Mouse (Mus musculus): Measurements from ENCODE around the gene Wdfy4.

Gene Wdfy4

DNA sequence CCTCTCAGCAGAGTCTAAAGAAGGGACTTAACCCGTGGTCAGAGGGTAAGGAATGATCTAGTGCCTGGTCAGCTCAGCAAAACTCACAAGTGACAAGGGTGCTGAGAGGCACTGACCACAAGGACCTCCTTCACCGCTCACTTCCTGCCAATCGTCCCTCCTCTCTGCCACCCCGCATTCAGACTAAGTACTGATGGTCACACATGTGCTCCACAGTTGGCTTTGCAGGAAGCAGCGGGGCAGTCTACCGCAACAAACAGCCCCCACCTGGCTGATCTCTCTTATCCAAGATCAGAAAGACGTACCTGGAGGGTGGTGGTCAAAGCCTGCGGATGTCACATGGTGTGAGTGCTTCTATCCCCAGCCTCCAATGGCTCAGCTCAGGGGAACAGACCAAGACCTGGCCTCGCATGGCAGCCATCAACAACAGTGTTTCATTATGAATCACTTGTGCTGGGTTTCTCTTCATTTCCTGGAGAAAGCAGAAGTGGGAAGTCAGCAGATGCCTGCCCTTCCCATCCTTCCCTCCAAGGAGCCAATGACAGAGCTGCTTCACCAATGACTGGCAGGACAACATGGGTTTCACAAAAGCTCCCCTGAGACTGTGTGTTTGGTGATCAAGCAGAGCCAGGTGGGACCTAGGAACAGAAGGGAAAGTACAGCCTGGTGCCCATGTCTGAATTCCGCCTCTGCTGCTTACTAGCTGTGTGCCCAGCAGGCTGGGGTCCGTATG, at the start of gene Wdfy4:
TSS of gene Wdfy4 (minus strand) at position 441 of the 733 bp plus-strand sequence.
- no peak for DNase-seq

DNA sequence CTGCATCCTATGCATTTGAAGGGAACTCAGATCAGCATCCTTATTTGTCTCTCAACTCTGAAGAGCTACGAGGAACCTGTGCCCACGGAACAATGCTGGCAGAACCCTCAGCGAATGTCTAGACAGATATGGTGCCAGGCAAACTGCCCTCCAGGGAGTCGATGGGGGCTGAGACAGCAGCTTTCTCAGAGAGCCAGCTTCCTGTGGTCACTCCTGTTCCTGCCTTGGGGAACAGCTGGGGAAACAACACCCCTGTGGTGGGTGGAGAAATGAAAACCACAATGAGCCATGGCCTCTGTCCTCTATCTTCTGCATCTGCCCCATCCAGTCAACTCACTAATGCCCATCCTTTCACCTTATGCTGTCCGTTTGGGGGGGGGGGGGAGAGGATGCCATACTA, 46.7 kb upstream of the Wdfy4 start:
- DNase-seq: no peak

DNA sequence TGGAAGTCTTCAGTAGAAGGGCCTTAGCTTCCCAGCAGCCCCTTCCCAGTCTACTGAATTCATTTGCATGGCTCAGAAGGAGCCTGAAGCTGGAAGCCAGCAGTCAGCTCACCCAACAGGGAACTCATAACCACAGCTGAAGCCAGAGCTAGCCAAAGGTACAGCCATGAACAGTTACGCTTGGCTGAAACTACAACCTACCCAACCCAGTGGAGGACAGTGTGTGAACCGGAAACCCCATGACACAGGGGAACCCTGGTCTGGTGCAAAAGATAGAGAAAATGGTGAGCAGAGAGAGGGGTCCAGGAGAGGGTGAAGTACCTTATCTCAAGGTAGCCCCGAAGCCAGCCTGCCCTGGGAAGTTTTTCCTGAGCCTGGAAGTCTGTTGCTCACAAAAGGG, 46.0 kb upstream of the Wdfy4 start:
- DNase-seq: no peak

DNA sequence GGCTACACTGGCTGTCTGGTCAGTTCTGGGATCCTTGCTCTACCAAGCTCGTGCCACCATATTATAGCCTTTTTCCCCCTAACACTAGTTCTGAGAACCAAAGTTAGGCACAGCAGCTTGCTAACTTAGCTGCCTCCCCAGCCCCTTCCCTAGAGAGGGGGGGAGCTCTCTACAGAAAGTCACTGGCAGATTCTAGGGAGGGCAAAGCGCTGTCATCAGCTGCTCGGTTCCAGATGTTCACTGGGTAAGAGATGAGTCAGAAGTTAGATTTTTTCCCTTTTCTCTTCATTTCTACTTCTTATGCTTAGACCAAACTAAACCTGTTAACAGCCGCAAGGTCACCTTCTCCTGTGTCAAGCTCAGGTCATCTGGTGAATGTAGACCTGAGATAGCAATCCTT, 45.4 kb upstream of the Wdfy4 start:
- no peak for DNase-seq

DNA sequence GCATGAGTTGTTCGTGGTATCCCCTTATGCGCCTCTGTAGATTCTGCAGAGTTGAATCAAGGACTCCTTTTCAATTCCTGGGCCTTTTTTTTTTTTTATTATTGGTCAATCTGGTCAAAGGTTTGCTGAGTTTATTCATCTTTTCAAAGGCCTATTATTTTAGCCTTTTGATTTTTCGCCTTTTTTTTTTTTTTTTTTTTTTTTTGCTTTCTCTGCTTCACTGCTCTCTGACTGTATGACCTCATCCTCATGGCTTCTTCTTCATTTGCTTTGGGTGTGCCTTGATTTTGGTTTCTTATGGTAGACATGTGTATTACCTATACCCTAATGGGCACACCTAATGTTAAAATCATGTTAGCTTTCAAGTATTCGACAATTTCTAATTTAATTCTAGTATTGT, 39.9 kb upstream of the Wdfy4 start:
- no peak for DNase-seq

DNA sequence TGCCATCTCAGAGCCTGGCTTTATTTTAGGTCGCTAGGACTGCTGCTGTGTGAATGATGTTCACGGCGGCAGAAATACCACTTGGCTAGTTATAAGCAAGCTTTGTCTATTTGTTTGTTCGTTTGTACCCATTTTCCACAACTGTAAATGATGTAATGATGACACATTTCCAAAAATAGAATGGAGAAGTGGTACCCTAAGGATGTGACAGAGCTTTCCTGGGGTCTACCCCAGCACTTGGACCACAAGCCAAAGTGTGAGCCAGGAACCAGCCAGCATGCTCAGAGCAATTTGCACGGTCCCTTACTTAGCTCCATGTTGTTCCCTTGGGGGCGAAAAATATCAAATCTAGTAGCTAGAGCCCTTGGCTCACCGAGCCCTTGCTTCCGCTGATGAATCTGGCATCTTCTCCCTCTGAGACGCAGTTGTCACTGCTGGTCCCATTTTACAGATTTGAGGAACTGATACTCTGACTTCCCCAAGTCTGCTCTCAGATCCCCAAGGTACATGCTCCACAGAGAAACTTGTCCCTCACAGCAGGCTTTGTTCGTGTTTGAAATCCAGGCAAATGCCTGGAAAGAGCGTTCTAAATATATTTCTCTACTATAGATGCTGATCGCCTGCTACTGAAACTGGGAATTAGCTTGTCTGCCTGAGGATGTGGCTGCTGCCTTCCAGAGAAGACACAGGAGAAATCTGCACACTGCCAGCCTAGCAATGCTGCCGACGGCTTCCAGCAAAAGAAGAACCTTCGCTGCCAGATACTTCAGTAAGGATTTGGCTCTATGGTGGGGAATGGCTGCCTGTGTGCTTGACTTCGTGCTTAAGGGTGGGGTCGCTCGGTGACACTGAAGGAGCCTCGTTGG, 31.3 kb upstream of the Wdfy4 start:
- no peak for DNase-seq

DNA sequence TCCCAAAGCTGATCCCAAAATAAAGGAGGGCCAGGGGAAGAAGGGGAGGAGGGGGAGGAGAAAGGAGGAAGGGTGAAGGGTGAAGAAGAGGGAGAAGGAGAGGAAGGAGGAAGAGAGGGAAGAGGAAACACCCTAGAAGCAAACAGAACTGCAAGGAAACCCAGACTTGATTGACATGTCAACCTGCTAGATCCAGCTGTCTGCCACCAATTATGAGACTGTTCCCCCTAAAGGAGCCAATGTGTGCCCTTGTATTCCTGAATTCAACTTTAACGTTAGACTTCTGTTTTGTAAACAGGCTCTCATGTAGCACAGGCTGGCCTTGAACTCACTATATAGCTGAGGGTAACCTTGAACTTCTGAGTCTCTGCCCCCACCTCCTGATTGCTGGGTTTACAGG, 29.9 kb upstream of the Wdfy4 start:
- DNase-seq: no peak

DNA sequence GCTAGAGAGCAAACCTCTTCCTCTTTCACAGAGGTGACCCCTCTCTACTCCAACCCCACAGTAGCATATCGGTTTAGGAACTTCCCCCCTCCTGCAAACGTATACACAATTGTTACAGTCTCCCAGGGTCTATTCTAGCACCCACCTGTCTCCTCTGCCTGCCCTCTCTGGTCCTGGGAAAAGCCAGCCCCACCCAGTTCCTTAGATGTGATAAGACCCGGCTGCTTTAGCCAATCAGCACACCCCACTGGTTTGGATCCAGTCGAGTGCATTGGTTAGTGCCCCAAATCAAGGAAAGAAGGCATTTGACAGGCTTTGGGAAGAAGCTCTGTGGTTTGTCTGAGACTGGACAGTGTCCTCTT, 29.4 kb upstream of the Wdfy4 start:
- DNase-seq: no peak

DNA sequence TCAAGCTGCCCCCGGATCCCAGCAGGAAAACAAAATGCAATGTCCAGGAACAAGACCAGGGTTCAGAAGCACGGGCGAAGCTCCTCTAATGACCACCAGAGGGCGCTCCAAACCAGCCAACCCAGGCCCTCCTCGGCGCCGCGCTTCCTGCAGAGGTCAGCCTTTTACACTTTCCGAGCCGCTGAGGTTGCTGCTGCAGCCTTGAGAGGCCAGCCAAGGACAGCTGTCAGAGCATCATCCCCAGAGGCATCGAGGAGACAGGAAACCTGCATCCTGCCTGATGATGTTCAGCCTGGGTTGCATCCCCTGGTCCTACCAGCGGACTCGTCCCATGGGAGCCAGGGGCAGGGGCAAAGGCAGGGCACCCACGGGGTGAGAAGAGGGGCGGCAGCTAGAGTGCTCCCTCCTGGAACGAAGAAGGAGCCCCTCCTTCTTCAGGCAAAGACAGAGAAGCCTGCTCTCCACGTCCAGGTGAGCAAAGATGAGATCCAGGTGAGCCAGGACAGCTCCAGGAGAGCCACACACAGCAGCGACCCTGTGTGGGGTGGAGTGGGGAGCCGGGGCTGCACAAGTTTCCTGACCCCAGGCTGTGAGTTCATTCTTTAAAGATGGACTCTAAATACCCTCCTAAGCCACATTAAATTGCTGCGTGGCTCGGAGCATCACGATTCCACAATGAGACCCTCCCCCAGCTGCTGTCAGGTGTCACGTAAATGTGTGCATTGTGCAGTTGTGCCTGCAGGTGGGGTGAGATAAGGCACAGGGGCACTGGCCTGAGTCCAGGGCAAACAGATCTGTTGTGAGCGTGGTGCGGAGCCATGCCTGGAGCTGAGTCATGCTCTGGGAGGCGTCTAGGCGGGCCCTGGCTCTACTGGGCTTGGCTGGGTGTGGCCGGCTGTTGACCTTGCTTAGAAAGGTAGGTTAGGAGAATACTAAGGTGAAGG, 28.8 kb upstream of the Wdfy4 start, which contains the start of gene Arhgap22:
TSS of gene Arhgap22 (plus strand) at position 204 of the 944 bp plus-strand sequence.
- peak; percentile 75 for DNase-seq

DNA sequence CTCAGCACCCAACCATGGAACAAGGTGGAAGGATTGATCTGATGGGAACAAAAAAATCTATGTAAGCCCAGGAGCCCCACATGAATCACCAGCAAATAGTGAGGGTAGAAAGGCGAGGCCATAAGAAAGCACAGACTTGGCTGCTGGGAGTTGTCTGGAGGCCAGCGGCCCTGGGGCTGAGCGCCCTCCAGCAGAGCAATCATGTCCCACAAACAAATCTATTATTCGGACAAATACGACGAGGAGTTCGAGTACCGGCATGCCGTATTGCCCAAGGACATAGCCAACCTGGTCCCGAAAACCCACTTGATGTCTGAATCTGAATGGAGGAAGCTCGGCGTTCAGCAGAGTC, 27.6 kb upstream of the Wdfy4 start:
- DNase-seq: no peak

DNA sequence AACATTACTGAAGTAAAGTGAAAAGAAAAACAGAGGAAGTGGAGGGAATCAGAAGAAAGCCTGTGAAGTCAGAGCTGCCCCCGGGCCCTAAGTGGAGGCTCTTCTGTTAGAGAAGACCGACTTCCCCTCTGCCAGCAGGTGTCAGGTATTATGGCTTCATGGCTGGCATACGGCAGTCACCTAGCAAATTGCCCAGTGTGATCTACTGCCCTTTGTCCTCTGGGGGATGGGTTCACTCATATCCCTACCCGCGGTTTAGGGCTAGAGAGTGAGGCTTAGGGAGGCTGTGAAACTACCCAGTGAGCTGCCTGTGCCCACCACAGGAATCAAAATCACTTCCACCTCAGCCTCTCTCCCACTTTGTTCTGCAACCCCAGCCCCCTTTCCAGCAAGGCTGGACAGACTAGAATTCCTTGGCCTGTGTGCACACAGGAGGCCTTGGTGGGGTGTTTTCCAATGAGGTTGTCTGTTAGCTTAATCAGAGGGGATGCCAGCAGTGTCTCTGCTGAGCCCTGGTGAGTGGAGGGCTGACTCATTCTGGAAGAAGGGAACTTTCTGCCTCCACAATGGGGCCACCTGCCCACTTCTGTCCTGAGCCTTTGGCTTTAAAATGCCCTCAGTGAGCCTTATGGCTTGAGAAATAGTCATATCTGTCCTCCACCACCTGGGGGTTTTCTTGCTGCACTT, 27.1 kb upstream of the Wdfy4 start:
- no peak for DNase-seq

DNA sequence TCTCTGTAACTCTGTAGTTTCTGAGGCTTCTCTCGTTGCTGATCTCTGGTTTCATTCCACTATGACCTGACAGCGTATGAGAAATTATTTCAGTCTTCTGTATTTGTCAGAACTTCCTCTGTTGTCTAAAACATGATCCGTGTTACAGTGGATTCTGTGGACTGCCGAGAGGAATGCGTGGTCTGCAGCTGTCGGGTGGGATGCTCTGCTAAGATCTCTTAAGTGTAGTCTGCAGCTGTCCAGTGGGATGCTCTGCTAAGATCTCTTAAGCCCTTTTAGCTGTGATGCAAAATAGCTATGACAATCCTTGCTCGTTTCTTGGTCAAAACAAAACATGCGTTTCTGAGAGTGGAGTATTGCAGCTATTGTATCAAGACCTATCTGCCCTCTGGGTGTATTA, 25.5 kb upstream of the Wdfy4 start:
- no peak for DNase-seq

DNA sequence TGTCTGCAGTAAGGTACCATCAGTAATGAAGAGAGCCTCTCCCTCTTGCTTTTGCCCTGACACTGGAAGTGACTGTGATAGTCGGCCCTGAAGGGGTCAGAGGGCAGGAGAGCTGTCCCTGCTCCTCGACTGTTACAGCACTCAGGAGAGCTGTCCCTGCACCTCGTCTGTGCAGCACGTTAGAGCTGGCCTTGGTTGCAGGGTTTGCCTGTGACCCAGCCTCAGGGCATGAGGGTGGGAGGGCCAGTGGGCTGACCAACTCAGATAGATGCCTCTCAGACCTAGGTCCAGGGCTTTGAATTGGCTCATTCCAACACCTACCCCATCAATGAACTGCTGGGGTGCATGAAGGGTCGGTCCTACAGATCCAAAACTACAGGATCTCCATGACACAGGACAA, 23.0 kb upstream of the Wdfy4 start:
- DNase-seq: no peak

DNA sequence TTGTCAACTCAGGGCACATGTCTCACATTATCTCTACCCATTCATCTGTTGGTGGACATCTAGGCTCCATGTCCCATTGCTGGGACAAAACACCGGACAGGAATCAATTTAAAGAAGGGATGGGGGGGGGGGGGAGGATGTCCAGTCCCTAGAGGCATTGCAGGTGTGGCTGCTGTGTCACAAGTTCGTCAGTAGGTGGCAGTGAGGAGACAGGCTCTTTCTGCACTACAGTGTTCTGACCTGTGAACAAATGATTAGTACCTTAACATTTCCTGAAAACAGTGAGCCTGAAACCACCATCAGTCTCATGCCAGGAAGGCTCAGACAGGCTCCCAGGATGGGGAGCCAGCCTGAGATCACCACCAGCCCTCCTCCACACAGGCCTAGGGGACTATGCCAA, 21.7 kb upstream of the Wdfy4 start:
- no peak for DNase-seq

DNA sequence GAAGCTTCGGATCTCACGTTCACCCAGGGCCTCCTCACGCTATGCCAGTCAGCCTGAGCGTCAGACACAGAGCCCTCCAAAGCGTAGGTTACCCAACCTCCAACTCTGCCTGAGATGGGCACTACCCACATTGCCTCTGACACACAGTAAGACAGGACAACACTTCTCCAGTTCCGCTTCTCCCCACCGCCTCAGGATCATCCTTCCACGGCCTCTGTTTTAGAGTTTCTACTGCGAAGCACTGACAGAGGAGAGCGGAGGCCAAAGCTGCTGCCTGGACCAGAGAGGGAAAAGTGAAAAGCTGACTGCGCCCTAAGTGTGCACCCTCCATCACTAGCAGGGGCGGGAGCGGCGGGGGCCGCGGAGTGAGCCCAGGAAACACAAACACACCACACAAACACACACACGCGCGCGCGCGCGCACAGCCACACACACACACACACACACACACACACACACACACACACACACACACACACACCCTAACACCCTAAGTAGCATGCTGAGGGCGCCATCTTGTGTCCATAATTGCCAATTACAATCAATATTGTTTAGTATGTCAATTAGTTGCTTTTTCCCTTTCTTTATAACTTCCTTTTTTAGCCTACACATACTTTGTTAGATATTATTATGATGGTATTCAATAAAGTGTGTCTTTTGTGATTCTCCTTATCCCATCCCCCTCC, 20.1 kb upstream of the Wdfy4 start:
- DNase-seq: no peak

DNA sequence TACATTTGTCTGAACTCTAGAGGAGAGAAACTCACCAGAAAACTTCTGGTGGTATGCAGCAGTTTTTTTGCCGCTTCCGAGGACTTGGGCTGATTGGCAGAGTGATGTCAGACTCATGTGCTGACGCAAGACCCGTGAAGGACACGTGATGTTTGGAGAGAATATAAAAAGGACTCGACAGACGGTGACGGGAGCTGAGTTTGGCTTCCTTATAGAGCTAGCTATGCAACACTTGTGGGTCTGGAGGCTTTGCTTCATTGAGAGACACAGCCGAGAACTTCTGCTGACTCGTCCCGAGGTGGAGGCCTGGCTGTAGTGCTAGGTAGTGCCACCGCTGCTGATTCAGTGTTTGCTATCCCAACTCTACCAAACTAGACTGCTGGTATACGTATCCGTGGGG, 18.5 kb upstream of the Wdfy4 start:
- DNase-seq: no peak

DNA sequence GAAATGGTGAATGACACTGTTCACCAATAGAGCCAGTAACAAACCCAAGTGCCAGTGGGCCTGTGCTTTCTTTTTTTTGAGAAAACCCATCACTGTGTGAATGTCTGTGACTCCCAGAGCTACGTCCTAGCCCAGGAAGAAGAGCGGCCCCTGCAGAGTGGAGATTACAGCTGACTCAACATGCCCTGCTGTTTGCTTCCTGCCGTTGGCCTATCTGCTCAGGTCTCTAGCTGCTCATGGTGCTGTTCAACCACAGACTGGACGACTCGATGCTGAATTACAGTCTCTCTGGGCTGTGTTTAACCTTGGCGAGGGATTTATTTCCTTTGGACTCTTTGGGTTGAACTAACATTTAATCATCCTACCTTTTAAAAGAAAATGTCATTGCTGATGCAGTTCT, 17.6 kb upstream of the Wdfy4 start:
- DNase-seq: no peak

DNA sequence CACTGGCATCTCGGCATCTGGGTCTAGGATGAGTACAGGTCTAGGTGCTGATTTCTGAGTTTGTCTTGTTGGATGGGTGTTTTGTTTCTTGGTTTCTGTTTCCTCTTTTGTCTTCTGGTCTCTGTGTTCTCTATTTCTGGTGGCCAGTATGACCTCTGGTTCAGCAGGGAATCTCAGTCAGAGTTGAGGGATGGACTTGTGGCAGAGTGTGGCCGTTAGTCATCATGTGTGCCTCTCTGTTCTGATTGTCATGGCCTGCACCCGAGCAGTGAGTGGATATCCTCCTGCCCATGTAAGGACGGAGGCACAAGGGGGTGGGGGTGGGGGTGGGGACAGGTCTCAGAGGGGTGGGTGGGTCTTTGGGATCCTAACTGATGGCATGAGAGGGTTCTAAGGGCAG, 16.9 kb upstream of the Wdfy4 start:
- DNase-seq: no peak

DNA sequence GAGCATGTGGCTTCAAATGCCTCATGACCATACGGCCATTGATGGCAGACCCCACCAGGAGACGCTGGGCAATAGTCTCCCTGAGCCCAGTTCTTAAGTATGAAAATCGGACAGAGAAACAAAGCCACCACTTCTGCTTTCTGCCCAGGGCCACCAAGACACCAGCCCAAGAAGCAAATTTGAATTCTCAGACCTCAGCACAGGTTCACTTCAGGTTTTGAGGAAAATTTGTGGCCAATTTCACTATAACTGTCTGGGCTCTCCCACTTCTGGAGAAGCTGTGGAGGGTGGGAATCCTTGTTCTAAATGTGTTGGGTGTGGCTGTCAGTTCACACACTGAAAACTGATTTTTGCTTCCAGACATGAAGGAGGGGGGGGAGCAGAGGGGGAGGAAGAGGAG, 8.9 kb upstream of the Wdfy4 start:
- no peak for DNase-seq

DNA sequence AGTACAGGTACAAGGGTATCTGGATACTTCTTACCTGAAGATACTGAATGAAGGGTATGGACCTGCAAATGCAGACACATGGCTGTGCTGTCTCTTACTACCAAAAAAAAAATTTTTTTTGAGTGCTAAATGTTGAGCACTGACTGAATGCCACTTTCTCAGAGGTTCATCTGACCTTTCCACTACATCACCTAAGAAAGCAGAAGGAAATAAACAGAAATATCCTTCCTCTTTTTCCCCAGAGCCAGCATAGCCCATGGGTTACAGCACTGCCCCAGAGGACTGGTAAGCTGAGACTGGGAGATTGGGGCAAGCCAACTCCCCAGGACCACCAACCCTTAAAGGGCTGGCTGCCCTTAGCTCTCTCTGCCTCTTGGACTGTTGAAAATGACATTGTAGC, 8.5 kb upstream of the Wdfy4 start:
- no peak for DNase-seq

DNA sequence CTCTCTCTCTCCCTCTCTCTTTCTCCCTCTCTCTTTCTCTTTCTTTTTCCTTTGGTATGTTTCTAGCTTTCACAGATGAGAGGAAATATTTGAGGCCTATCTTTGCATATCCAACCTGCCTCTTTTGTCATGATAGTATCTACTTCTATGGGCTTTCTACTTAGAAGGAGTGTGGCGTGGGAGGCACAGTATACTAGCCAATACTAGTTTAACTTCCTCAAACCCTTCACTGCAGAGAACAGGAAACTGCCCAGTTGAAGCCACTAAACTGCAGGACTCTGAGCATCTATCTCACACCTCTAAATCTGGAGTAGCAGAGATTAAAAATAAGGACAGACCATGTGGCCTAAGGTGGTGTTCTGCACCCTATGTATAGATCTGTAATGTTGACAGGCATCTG, 5.3 kb upstream of the Wdfy4 start:
- DNase-seq: no peak

DNA sequence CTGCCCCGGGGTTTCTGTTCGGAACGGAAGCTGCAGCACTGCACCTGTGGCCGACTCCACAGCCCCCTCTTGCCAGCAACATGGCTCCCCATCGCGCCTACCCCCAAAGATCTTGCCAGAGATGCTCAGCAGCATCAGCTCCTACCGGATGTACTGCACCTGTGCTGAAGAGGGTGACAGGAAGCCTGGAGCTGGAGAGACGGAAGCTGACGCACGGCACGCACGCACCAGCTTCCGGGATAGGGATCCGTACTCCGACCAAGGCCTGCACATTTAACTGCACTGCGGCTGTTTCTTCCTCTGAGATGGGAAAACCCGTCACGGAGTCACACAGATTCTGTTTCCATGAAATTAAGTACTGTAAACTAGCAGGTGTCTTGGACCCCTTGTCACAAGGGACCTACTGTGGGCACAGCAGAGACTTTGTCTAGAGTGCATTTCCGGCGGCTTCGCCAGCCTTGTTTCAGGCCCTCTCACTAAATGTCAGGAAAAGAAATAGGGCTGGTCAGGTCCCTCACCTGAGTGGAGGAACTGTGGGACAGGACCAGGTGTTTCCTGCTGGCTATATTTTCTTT, 4.6 kb upstream of the Wdfy4 start:
- DNase-seq: no peak

All from cerebellum, adult 9-10 months (tissue).